Comparison of ENCODE assay signal across 13 mouse cellular contexts in the genomic region with DNA sequence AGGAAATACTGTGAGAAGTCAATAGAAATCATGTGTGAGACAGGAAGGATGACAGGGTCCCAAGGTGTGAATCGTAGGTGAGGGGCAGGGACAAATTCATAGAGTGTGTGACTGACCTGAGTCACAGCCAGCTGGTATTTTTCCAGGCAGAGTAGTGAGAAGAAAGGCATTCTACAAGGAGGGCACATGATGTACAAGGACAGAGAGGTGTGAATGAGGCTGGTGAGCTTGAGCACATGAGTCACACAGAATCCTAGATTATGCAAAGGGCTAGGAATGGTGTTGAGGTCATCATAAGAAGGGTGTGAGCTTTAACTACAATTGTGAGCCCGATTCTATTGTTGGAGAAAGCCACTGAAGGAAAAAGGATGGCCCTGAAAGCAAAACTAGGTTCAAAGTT. TPM values are rescaled to one million over a fixed set of nuclear protein-coding genes. Genes with fewer than 3 reads are reported as not detected.
"Had no signal": no experiment of that assay in that cellular context is flagged by ENCODE, and none has a peak within 500 bp of the region (broad histone marks: within the 10 kb centered on the region; RNA-seq: fewer than 3 reads in every experiment).

No protein-coding gene starts in this region.

- H3K9me3 ChIP-seq: limb, embryonic 10.5 days; liver, embryonic 15.5 days; midbrain, embryonic 12.5 days had no signal

- H3K36me3 ChIP-seq: limb, embryonic 10.5 days; liver, embryonic 15.5 days; midbrain, embryonic 12.5 days had no signal

- H3K27ac ChIP-seq: left cerebral cortex, adult 2 months; limb, embryonic 10.5 days; liver, embryonic 15.5 days; midbrain, embryonic 12.5 days had no signal

- H3K4me1 ChIP-seq: limb, embryonic 10.5 days; liver, embryonic 15.5 days had no signal

- H3K4me3 ChIP-seq: left cerebral cortex, adult 2 months; limb, embryonic 10.5 days; liver, embryonic 15.5 days; midbrain, embryonic 12.5 days had no signal

- H3K4me2 ChIP-seq: liver, embryonic 11.5 days; liver, embryonic 15.5 days; midbrain, embryonic 12.5 days had no signal

- H3K9ac ChIP-seq: liver, embryonic 15.5 days; midbrain, embryonic 12.5 days had no signal

- DNase-seq: kidney, adult 8-10 months; kidney, postnatal 14 days; lung, adult 2 months; lung, postnatal 10 days; right cerebral cortex, postnatal 14 days; thymus, adult 18-20 months; thymus, postnatal 14 days had no signal

- H3K27me3 ChIP-seq: liver, embryonic 15.5 days had no signal

RNA-seq across cellular contexts. Expression of gene Pax8, which starts 35.3 kb away (rescaled TPM):
- polyA plus RNA-seq: limb, embryonic 14.5 days; lung, adult 2 months had no signal
